Mouse (Mus musculus): ENCODE data around the gene Lyg1. TPM values are rescaled to one million over a fixed set of nuclear protein-coding genes. Genes with fewer than 3 reads are reported as not detected.

The Lyg1 gene
- total RNA-seq, 2 experiments from 2014 or later, result not detected

- DNase-seq (ENCODE audit: low spot score in 2 of 2), result no peak
Measured at GRCm38 (mm10) chr1:37954786-37955185, 2.8 kb downstream of the Lyg1 start.

DNA sequence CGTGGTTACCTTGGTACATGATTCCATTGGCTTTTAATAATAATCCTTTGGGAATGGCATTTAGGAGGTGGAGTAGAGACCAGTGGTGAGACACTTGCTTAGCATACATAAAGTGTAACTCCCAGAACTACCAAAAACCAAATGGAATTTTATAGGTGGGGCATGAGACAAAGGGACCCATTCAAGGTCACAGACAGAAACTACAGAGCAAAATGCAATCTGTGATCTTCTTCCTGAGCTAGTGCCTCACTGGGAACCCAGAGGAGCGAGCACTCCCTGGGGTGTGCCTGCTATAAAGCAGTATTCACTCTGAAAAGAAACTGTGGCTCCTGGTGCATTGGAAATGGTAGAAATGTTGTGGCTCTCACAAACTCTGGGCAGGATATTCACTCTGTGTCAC is 8.7 kb downstream of the Lyg1 start:
- DNase-seq (ENCODE audit: low spot score in 2 of 2), result no peak

GRCm38 (mm10) chr1:37931806-37932205 is 25.8 kb downstream of the Lyg1 start:
- no peak for DNase-seq (ENCODE audit: low spot score in 2 of 2)

DNA sequence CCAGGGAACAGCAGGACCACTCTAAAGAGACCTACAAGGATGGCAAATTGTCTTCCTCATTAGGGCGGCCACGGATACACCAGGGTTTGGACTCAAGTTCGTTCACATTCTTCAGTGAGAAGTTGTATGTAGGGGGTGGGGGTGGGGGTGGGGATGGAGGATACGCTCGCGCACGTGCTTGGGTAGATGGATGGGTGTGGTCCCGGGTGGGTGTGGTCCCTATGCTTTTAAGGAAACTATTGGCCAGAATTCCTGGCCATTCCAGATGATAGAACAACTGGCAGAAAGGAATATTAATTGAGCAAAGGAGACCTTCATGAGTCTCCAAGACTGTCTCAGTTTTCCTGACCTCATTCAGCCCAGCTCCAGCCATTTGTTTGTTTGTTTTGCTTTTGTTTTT is 31.6 kb downstream of the Lyg1 start:
- DNase-seq (ENCODE audit: low spot score in 2 of 2), result no peak

GRCm38 (mm10) chr1:37922536-37922935 is 35.0 kb downstream of the Lyg1 start:
- peak in 1 of 2 experiments; percentile 24 for DNase-seq (ENCODE audit: low spot score in 2 of 2)

DNA sequence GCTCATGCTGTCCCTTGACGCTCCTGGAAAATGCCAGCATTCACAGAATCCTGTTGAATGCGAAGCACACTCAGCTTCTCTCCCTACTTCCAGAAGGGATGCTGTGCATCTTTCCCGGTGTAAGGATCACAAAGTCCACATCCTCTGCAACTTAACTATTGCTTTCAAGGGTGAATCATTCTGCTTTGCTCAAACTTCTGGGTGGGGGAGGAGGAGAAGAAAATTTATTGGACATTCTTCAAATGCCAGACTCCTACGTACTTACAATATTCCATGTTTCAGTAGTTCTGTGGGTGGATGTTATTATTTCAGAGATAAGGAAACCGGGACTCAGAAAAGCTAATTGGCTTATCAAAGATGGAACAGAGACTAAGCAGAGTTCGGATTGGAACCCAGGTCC is 39.5 kb downstream of the Lyg1 start:
- peak in 1 of 2 experiments; percentile 24 for DNase-seq (ENCODE audit: low spot score in 2 of 2)

DNA sequence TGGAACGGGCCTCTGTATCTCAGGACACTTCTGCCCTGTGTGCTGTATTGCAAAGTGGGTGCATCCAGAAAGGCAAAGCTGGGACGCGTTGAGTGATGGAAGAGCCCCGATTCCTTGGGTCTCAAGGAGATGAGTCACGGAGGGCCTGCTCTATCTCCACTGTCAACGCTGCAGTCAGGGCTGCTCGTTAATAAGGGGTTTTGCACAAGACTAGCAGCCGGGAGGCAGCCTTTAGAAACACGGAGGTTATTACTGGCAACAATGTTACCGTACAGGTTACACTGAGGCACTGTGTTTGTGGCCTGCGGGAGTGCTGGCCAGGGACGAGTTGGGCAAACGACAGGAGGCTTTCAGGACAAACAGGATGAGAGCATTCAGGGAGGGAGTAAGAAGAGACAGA is 39.9 kb downstream of the Lyg1 start:
- no peak for DNase-seq (ENCODE audit: low spot score in 2 of 2)

GRCm38 (mm10) chr1:37916393-37916792 is 41.2 kb downstream of the Lyg1 start, which contains the start of gene Lyg2:
Gene Lyg2, minus strand, starts transcription at chr1:37916493.
- no peak for DNase-seq (ENCODE audit: low spot score in 2 of 2)

- DNase-seq (ENCODE audit: low spot score in 2 of 2), result no peak
Measured at GRCm38 (mm10) chr1:37912751-37913150, 44.8 kb downstream of the Lyg1 start.

- peak in 1 of 2 experiments; percentile 22 for DNase-seq (ENCODE audit: low spot score in 2 of 2)
Measured at GRCm38 (mm10) chr1:37903178-37903577, 54.4 kb downstream of the Lyg1 start.

- no peak for DNase-seq (ENCODE audit: low spot score in 2 of 2)
Measured at GRCm38 (mm10) chr1:37900288-37900687, 57.3 kb downstream of the Lyg1 start.

GRCm38 (mm10) chr1:37899816-37900215 is 57.7 kb downstream of the Lyg1 start:
- no peak for DNase-seq (ENCODE audit: low spot score in 2 of 2)

Other genes with a start within 250 kb of the Lyg1 start
- gene 2010300C02Rik, start 237.7 kb downstream of the Lyg1 start, total RNA-seq (2021), result 100 to 1,000 TPM; 382 to 423 TPM
- gene Tsga10, start 91.3 kb downstream of the Lyg1 start, total RNA-seq (2021), result 10 to 100 TPM; 22.1 to 22.5 TPM
- gene Lipt1, start 86.0 kb downstream of the Lyg1 start, total RNA-seq (2021), result 1 to 10 TPM; 6.7 to 8.6 TPM
- 10 to 100 TPM in 1 of 2 experiments, 1 to 10 TPM in 1; 9.2 to 14.0 TPM for gene Mitd1, start 67.3 kb downstream of the Lyg1 start, total RNA-seq (2021)
- 100 to 1,000 TPM; 137 to 140 TPM for gene Mrpl30, start 67.3 kb downstream of the Lyg1 start, total RNA-seq (2021)
- gene Lyg2, start 41.3 kb downstream of the Lyg1 start, total RNA-seq (2021), result under 1 TPM in 1 of 2 experiments, not detected in 1; 0.12 TPM
- 10 to 100 TPM; 53.9 to 63.5 TPM for gene Txndc9, start 40.1 kb upstream of the Lyg1 start, total RNA-seq (2021)
- gene Eif5b, start 40.3 kb upstream of the Lyg1 start, total RNA-seq (2021), result 10 to 100 TPM; 41.8 to 44.2 TPM
- 10 to 100 TPM; 35.8 to 40.6 TPM for gene Rev1, start 172.0 kb upstream of the Lyg1 start, total RNA-seq (2021)